ENCODE assay signal across 20 mouse cellular contexts in the genomic region with DNA sequence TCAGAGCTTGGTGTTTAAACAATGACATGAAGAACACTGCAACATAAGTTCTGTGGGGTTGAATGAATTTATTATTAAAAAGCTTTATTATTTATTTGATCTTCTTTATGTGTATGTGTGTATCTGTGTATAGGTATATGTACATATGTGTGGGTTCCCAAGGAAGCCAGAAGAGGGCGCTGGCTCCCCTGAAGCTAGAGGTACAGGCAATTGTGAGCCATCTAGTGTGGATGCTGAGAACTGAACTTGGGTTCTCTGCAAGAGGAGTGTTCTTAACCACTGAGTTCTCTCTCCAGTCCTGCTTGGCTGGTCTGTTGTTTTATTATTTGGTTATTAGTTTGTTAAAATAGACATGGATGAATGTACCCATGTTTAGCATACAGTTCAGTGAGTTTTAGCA. TPM values are rescaled to one million over a fixed set of nuclear protein-coding genes. Genes with fewer than 3 reads are reported as not detected.
DNase-seq lines count a peak whose midpoint lies in the region; ATAC-seq and TF ChIP-seq lines count a peak whose summit lies in the region.
"Had no signal": no experiment of that assay in that cellular context is flagged by ENCODE, and none has a peak within 500 bp of the region (broad histone marks: within the 10 kb centered on the region; RNA-seq: fewer than 3 reads in every experiment).

No protein-coding gene starts in this region.

- TF ChIP-seq CTCF in kidney, postnatal 0 days (IDR thresholded peaks at IDR 0.05; ENCODE audit: low read depth): peak; percentile 27; the same call in 1 of the 2 replicates
- TF ChIP-seq CTCF in MEL (IDR thresholded peaks at IDR 0.05 in 2 of 3, conservative IDR thresholded peaks at IDR 0.05 in 1 of 3; ENCODE audit: control insufficient read depth in 1 of 3, insufficient read depth in 1 of 3, low read depth in 2 of 3, low read length in 3 of 3, poor library complexity in 1 of 3, severe bottlenecking in 1 of 3): peak in 2 of 3 experiments; percentile 43 to 50; a peak in 4 of 6 replicates

- no peak for TF ChIP-seq EP300 in MEL (IDR thresholded peaks at IDR 0.05; ENCODE audit: low read depth in 1 of 2, low read length in 2 of 2)

- TF ChIP-seq POLR2A in MEL (IDR thresholded peaks at IDR 0.05; ENCODE audit: control insufficient read depth in 1 of 2, insufficient read depth in 1 of 2, low read depth in 1 of 2, low read length in 2 of 2, poor library complexity in 1 of 2): no peak

- H3K36me3 ChIP-seq in kidney, postnatal 0 days (ENCODE audit: insufficient read depth, low read length): peaks cover 27% of the 10 kb centered on the region
- H3K36me3 ChIP-seq in midbrain, embryonic 11.5 days (ENCODE audit: control insufficient read depth, insufficient read depth, low read length): peaks cover 10% of the 10 kb centered on the region
- H3K36me3 ChIP-seq in midbrain, embryonic 14.5 days (ENCODE audit: control insufficient read depth, insufficient read depth, low read length): peaks cover 44% of the 10 kb centered on the region
- no peaks in the 10 kb centered on the region for H3K36me3 ChIP-seq in MEL (ENCODE audit: control insufficient read depth in 1 of 2, insufficient read depth in 2 of 2, low read length in 2 of 2)
- H3K36me3 ChIP-seq in splenic B cell, adult 2 months (ENCODE audit: control insufficient read depth, insufficient read depth, low read length, poor library complexity, severe bottlenecking): peaks cover 7% of the 10 kb centered on the region

- no peak overlapping the region for H3K4me2 ChIP-seq in kidney, postnatal 0 days (ENCODE audit: low read length)
- H3K4me2 ChIP-seq in midbrain, embryonic 11.5 days: no peak overlapping the region
- no peak overlapping the region for H3K4me2 ChIP-seq in midbrain, embryonic 14.5 days (ENCODE audit: low read length)
- H3K4me2 ChIP-seq: forebrain, embryonic 15.5 days; hindbrain, embryonic 14.5 days; lung, embryonic 15.5 days had no signal

- H3K4me3 ChIP-seq in kidney, postnatal 0 days (replicated peaks; ENCODE audit: low read depth, low read length): no peak overlapping the region
- H3K4me3 ChIP-seq in midbrain, embryonic 11.5 days (ENCODE audit: low read depth, low read length): no peak overlapping the region
- H3K4me3 ChIP-seq in midbrain, embryonic 14.5 days (replicated peaks; ENCODE audit: low read depth, low read length): no peak overlapping the region
- no peak overlapping the region for H3K4me3 ChIP-seq in MEL (ENCODE audit: control insufficient read depth in 1 of 2, insufficient read depth in 1 of 2, low read depth in 2 of 2, low read length in 2 of 2)
- H3K4me3 ChIP-seq: embryonic facial prominence, embryonic 10.5 days; forebrain, embryonic 15.5 days; limb, embryonic 10.5 days; lung, embryonic 15.5 days had no signal

- H3K9ac ChIP-seq in kidney, postnatal 0 days (ENCODE audit: low read depth, low read length): no peak overlapping the region
- no peak overlapping the region for H3K9ac ChIP-seq in midbrain, embryonic 11.5 days (ENCODE audit: low read length)
- H3K9ac ChIP-seq in midbrain, embryonic 14.5 days (replicated peaks; ENCODE audit: low read length): no peak overlapping the region
- H3K9ac ChIP-seq in MEL (ENCODE audit: control insufficient read depth, low read depth, low read length, poor library complexity, severe bottlenecking): no peak overlapping the region
- H3K9ac ChIP-seq: forebrain, embryonic 15.5 days; hindbrain, embryonic 14.5 days; lung, embryonic 15.5 days had no signal

- H3K27me3 ChIP-seq in kidney, postnatal 0 days (ENCODE audit: insufficient read depth, low read length): no peaks in the 10 kb centered on the region
- H3K27me3 ChIP-seq in midbrain, embryonic 11.5 days (ENCODE audit: control insufficient read depth, insufficient read depth, low read length): no peaks in the 10 kb centered on the region
- H3K27me3 ChIP-seq in midbrain, embryonic 14.5 days (ENCODE audit: control insufficient read depth, insufficient read depth, low read length): no peaks in the 10 kb centered on the region
- no peaks in the 10 kb centered on the region for H3K27me3 ChIP-seq in MEL (ENCODE audit: control insufficient read depth in 1 of 2, insufficient read depth in 2 of 2, low read length in 2 of 2)
- H3K27me3 ChIP-seq in splenic B cell, adult 2 months (ENCODE audit: control insufficient read depth, insufficient read depth, low read length, poor library complexity, severe bottlenecking): no peaks in the 10 kb centered on the region
- H3K27me3 ChIP-seq: forebrain, embryonic 15.5 days; lung, embryonic 15.5 days had no signal

- no peaks in the 10 kb centered on the region for H3K79me2 ChIP-seq in MEL (ENCODE audit: control insufficient read depth, insufficient read depth, low read length, poor library complexity)

- no peaks in the 10 kb centered on the region for H3K4me1 ChIP-seq in kidney, postnatal 0 days (replicated peaks; ENCODE audit: insufficient read depth, low read length)
- no peaks in the 10 kb centered on the region for H3K4me1 ChIP-seq in midbrain, embryonic 11.5 days (ENCODE audit: control insufficient read depth, insufficient read depth, low read length)
- no peaks in the 10 kb centered on the region for H3K4me1 ChIP-seq in midbrain, embryonic 14.5 days (ENCODE audit: control insufficient read depth, insufficient read depth, low read length)
- H3K4me1 ChIP-seq in MEL (ENCODE audit: control insufficient read depth in 1 of 2, insufficient read depth in 2 of 2, low read length in 2 of 2): no peaks in the 10 kb centered on the region
- H3K4me1 ChIP-seq: forebrain, embryonic 15.5 days; limb, embryonic 10.5 days had no signal

- H3K9me3 ChIP-seq in kidney, postnatal 0 days (replicated peaks; ENCODE audit: low read length): no peaks in the 10 kb centered on the region
- no peaks in the 10 kb centered on the region for H3K9me3 ChIP-seq in midbrain, embryonic 11.5 days (ENCODE audit: control insufficient read depth, low read length)
- no peaks in the 10 kb centered on the region for H3K9me3 ChIP-seq in midbrain, embryonic 14.5 days (ENCODE audit: control insufficient read depth, low read length)
- H3K9me3 ChIP-seq in MEL (replicated peaks; ENCODE audit: insufficient read depth, low read length): no peaks in the 10 kb centered on the region
- H3K9me3 ChIP-seq: forebrain, embryonic 15.5 days; limb, embryonic 10.5 days; lung, embryonic 15.5 days had no signal

- no peak for DNase-seq in kidney, postnatal 0 days (ENCODE audit: low spot score)
- DNase-seq in kidney, postnatal 10 days: no peak
- peak; percentile 21 for DNase-seq in midbrain, embryonic 11.5 days (ENCODE audit: low spot score, missing footprints)
- DNase-seq in midbrain, embryonic 14.5 days: no peak
- peak; percentile 37 for DNase-seq in MEL (ENCODE audit: low read depth, low spot score)
- peak; percentile 11 for DNase-seq in splenic B cell, adult 2 months (ENCODE audit: low read depth, low spot score)
- no peak for DNase-seq in cerebellum, adult 11-12 months
- DNase-seq in adrenal gland, postnatal 25 days: no peak
- DNase-seq: cerebellum, adult 11 months; cerebellum, postnatal 10 days; gastrocnemius, postnatal 25 days; heart, adult 18-20 months; thymus, postnatal 14 days had no signal

- TF ChIP-seq RAD21 in MEL (IDR thresholded peaks at IDR 0.05; ENCODE audit: low read depth, low read length): no peak

- H3K27ac ChIP-seq in kidney, postnatal 0 days: no peak overlapping the region
- no peak overlapping the region for H3K27ac ChIP-seq in midbrain, embryonic 11.5 days (ENCODE audit: low read depth, low read length)
- H3K27ac ChIP-seq in midbrain, embryonic 14.5 days (replicated peaks; ENCODE audit: low read depth, low read length): no peak overlapping the region
- no peak overlapping the region for H3K27ac ChIP-seq in MEL (ENCODE audit: control insufficient read depth, low read depth, low read length)
- H3K27ac ChIP-seq: embryonic facial prominence, embryonic 10.5 days; forebrain, embryonic 15.5 days; hindbrain, embryonic 14.5 days; limb, embryonic 10.5 days; lung, embryonic 15.5 days; macrophage had no signal

- 94% methylated on average over 1 of the region's 1 CpGs for WGBS in kidney, postnatal 0 days
- 100% methylated on average over 1 of the region's 1 CpGs for WGBS in midbrain, embryonic 11.5 days
- 93% methylated on average over 1 of the region's 1 CpGs for WGBS in midbrain, embryonic 14.5 days

- ATAC-seq in kidney, postnatal 0 days (replicated peaks; ENCODE audit: low FRiP score, low read depth): no peak
- ATAC-seq in midbrain, embryonic 11.5 days (ENCODE audit: low FRiP score): no peak
- no peak for ATAC-seq in midbrain, embryonic 14.5 days (ENCODE audit: low FRiP score, low TSS enrichment)
- ATAC-seq: forebrain, embryonic 15.5 days; intestine, embryonic 16.5 days had no signal

TF ChIP-seq in MEL, 35 proteins besides CTCF, POLR2A, EP300 and RAD21:
- TF ChIP-seq SMC3 (IDR thresholded peaks at IDR 0.05; ENCODE audit: low read depth, low read length): peak; percentile 20; the same call in 1 of the 2 replicates
- TF ChIP-seq HCFC1 (IDR thresholded peaks at IDR 0.05; ENCODE audit: low read depth, low read length): no peak
- TF ChIP-seq ZNF384 (IDR thresholded peaks at IDR 0.05; ENCODE audit: low read depth, low read length): no peak

RNA-seq across cellular contexts. Expression of a gene that starts 7.6 kb away (rescaled TPM):
- 22.2 and 22.6 TPM in 2 replicates for polyA plus RNA-seq in kidney, postnatal 0 days (2015; fragmentation: Nextera tagmentation; extraction: Ambion mirVana)
- 25.5 and 26.6 TPM in 2 replicates for polyA plus RNA-seq in midbrain, embryonic 11.5 days (2014; fragmentation: Nextera tagmentation; extraction: Ambion mirVana)
- polyA plus RNA-seq in midbrain, embryonic 14.5 days (2014; fragmentation: Nextera tagmentation; extraction: Ambion mirVana): 31.8 TPM in 2 replicates
- total RNA-seq in MEL (2012; rRNA removed): 7.6 and 8.2 TPM in 2 replicates
- polyA plus RNA-seq in MEL (2012; ENCODE audit: insufficient read depth in 1 of 2, insufficient read length in 2 of 2, low read depth in 1 of 2, low replicate concordance in 2 of 2, missing spikeins in 1 of 2): 10 to 100 TPM in 1 of 2 experiments, not detected in 1; 10.6 TPM
- total RNA-seq in adrenal gland, postnatal 25 days (2021): 28.4 and 32.7 TPM in 2 replicates

RNA-seq across cellular contexts. Expression of a gene that starts 25.3 kb away (rescaled TPM):
- 164 and 169 TPM in 2 replicates for polyA plus RNA-seq in kidney, postnatal 0 days (2015; fragmentation: Nextera tagmentation; extraction: Ambion mirVana)
- 236 and 255 TPM in 2 replicates for polyA plus RNA-seq in midbrain, embryonic 11.5 days (2014; fragmentation: Nextera tagmentation; extraction: Ambion mirVana)
- 170 and 181 TPM in 2 replicates for polyA plus RNA-seq in midbrain, embryonic 14.5 days (2014; fragmentation: Nextera tagmentation; extraction: Ambion mirVana)
- 181 and 186 TPM in 2 replicates for total RNA-seq in MEL (2012; rRNA removed)
- polyA plus RNA-seq in MEL (2012; ENCODE audit: insufficient read depth in 1 of 2, insufficient read length in 2 of 2, low read depth in 1 of 2, low replicate concordance in 2 of 2, missing spikeins in 1 of 2): 100 to 1,000 TPM; 157 to 253 TPM
- total RNA-seq in adrenal gland, postnatal 25 days (2021): 116 TPM in 2 replicates

Comparison
In these comparisons a context has a peak if more than half of its experiments do, and no peak if none do; other contexts are left out.
1. DNase-seq: peak in midbrain, embryonic 11.5 days (single experiment), MEL (single experiment) and splenic B cell, adult 2 months (single experiment); none in kidney, postnatal 0 days (single experiment), kidney, postnatal 10 days (single experiment), midbrain, embryonic 14.5 days (single experiment), cerebellum, adult 11-12 months (single experiment) and adrenal gland, postnatal 25 days (single experiment).